Mouse (Mus musculus): ENCODE measurements at regions not wholly inside any gene's neighbourhood (a gene's known extent, or its start where the extent isn't known, plus 50 kb on each side); places are given as distances from the start of the nearest gene placed in this dataset.

DNA sequence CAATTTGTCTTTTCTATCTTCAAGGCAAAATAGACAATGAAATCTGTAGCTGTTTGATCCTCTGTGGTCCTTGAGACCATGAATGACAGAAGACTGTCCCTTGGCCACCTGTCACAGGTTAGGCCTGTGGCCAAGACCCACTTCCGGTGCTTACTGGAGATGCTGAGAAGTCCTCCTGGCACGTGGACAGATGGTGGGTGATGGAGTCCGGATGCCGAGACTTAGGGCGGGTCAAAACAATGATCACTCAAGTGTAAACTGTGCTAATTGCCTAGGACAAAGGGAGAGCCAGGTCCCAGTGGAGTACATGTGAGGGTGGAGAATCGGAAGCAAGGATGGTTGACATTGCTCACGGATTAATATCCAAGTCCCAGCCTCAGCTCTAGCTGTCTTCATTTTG, 117.7 kb upstream of the Ntf3 start:
- TF ChIP-seq GATA1 (IDR thresholded peaks at IDR 0.05; ENCODE audit: borderline replicate concordance, low read length) (no peak), FLI1 (IDR thresholded peaks at IDR 0.05; ENCODE audit: low read length) (no peak)
